Mouse (Mus musculus): ENCODE measurements around the gene Fam181b. TPM values are rescaled to one million over a fixed set of nuclear protein-coding genes. Genes with fewer than 3 reads are reported as not detected.

Gene Fam181b
- total RNA-seq (2015; ENCODE audit: low replicate concordance) (not detected in 2 replicates), total RNA-seq (2017; ENCODE audit: low replicate concordance) (not detected in 2 replicates)

DNA sequence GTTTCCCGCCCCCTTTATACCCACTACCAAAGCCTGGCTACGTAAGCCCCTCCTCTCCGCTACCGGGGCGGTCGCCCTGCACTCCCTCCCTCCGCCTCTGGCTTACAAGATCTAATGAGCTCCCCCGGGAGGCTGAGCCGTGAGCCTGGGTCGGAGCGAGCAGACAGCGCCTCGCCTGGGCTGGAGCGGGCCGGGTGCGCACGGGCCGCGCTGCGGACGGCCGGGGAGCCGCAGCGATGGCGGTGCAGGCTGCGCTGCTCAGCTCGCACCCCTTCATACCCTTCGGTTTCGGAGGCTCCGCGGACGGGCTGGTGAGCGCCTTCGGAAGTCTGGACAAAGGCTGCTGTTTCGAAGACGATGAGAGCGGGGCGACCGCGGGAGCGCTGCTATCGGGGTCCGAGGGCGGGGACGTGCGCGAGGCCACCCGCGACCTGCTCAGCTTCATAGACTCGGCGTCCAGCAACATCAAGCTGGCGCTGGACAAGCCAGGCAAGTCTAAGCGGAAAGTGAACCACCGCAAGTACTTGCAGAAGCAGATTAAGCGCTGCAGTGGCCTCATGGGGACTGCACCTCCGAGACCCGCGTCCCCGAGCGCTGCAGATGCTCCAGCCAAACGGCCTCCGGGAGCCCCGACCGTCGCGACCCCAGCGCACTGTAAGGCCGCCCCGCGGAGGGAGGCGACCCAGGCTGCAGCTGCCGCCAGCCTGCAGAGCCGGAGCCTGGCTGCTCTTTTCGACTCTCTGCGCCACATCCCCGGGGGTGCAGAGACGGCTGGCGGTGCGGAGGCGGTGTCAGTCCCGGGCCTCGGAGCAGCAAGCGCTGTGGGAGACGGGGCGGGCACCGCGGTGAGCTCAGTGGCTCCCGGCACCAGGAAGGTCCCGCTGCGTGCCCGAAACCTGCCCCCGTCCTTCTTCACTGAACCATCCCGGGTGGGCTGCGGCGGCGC is at the start of gene Fam181b:
Gene Fam181b, plus strand, starts transcription at position 81 of the 946 bp plus-strand sequence.
- ATAC-seq (replicated peaks; ENCODE audit: low FRiP score, poor library complexity, severe bottlenecking), result no peak

- ATAC-seq (replicated peaks; ENCODE audit: low FRiP score, poor library complexity, severe bottlenecking), result no peak
Measured at GRCm38 (mm10) chr7:93037763-93038471, 41.7 kb upstream of the Fam181b start.

DNA sequence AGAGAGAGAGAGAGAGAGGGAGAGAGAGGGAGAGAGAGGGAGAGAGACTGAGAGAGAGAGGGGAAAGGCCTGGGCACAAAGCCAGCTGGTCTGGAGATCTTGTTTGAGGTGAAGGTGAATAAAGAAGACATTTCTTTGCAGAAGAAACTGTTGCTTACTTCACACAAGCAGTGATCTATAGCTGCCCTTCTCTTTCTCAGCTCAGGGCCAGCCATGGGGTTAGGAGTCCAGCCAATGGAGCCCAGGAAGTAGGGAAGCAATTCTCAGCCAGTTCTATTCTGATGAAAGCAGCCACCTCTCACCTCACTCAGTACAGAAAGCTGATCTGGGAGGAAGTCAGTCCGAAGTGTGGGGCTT is 41.2 kb upstream of the Fam181b start:
- ATAC-seq (replicated peaks; ENCODE audit: low FRiP score, poor library complexity, severe bottlenecking), result no peak

DNA sequence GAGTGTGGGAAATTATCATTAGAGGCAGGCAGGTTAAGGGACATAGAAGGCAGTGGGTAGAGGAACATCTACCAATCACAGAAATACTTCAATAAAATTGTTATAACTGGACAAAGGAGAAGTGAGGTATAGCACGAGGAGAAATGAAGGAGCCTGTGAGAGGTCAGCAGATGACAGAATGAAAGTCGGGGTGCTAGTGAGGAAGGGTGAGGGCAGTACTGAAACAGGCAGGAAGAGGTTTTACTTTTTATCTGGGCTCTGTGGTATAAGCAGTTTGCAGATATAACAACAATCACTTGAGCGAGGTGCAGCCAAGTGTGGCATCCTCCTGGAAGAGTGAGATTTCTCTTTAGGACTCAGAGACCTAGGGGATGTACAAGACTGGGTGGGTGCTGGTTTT is 40.1 kb upstream of the Fam181b start:
- ATAC-seq (replicated peaks; ENCODE audit: low FRiP score, poor library complexity, severe bottlenecking), result no peak

- ATAC-seq (replicated peaks; ENCODE audit: low FRiP score, poor library complexity, severe bottlenecking), result no peak
Measured at GRCm38 (mm10) chr7:93044359-93044758, 35.3 kb upstream of the Fam181b start.

- ATAC-seq (replicated peaks; ENCODE audit: low FRiP score, poor library complexity, severe bottlenecking), result no peak
Measured at GRCm38 (mm10) chr7:93044788-93045187, 34.9 kb upstream of the Fam181b start.

- no peak for ATAC-seq (replicated peaks; ENCODE audit: low FRiP score, poor library complexity, severe bottlenecking)
Measured at GRCm38 (mm10) chr7:93060831-93061230, 18.8 kb upstream of the Fam181b start.

DNA sequence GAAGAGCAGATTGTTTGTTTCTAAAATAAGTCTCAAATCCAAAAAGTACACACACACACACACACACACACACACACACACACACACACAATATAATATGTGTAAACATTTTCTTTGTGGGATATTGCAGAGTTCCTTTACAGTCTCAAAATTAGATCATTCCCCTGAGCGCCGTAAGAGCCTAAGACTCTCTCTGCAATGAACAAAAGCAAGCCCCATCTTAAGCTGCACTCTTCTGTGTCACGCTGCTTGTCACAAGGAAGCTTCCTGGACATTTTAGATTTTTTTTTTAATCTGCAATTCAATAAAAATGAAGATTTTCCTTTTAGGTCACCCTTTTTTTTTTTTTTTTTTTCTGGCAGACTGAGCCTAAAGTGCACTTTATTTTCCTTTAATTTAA is 17.9 kb upstream of the Fam181b start:
- no peak for ATAC-seq (replicated peaks; ENCODE audit: low FRiP score, poor library complexity, severe bottlenecking)

- no peak for ATAC-seq (replicated peaks; ENCODE audit: low FRiP score, poor library complexity, severe bottlenecking)
Measured at GRCm38 (mm10) chr7:93062189-93062588, 17.5 kb upstream of the Fam181b start.

DNA sequence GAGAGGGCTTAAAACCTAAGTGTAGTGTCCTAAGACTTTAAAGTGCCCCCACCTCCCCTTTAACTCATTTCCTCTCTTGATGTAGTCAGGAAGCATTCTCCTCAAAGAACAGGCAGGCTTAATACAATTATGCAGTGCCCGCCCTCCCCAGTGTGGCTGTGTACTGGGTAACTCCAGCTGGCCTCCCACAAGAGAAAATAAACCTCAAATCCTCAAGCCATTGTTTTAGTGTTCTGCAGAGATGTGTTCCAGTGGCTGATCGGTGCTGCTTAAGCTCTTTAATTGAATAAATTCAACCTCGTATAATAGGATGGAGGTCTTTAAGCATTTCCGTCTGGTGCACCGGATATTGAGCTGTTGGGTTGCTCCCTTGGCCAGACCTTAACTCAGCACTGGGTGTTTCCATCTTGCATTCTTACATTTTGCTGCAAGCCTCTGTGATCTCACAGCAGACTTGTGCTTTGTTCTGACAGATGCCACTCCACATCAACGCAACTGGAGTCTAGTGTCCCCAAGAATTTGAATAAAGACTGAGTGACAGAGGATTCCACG is 12.1 kb upstream of the Fam181b start:
- no peak for ATAC-seq (replicated peaks; ENCODE audit: low FRiP score, poor library complexity, severe bottlenecking)

- ATAC-seq (replicated peaks; ENCODE audit: low FRiP score, poor library complexity, severe bottlenecking), result no peak
Measured at GRCm38 (mm10) chr7:93076435-93076960, 3.2 kb upstream of the Fam181b start.

- ATAC-seq (replicated peaks; ENCODE audit: low FRiP score, poor library complexity, severe bottlenecking), result no peak
Measured at GRCm38 (mm10) chr7:93079420-93079784, 263 bp upstream of the Fam181b start.

GRCm38 (mm10) chr7:93080731-93081430 is 1.2 kb downstream of the Fam181b start:
- ATAC-seq (replicated peaks; ENCODE audit: low FRiP score, poor library complexity, severe bottlenecking), result no peak

- ATAC-seq (replicated peaks; ENCODE audit: low FRiP score, poor library complexity, severe bottlenecking), result no peak
Measured at GRCm38 (mm10) chr7:93093371-93094058, 13.8 kb downstream of the Fam181b start.

GRCm38 (mm10) chr7:93095511-93095910 is 15.8 kb downstream of the Fam181b start:
- ATAC-seq (replicated peaks; ENCODE audit: low FRiP score, poor library complexity, severe bottlenecking), result no peak

DNA sequence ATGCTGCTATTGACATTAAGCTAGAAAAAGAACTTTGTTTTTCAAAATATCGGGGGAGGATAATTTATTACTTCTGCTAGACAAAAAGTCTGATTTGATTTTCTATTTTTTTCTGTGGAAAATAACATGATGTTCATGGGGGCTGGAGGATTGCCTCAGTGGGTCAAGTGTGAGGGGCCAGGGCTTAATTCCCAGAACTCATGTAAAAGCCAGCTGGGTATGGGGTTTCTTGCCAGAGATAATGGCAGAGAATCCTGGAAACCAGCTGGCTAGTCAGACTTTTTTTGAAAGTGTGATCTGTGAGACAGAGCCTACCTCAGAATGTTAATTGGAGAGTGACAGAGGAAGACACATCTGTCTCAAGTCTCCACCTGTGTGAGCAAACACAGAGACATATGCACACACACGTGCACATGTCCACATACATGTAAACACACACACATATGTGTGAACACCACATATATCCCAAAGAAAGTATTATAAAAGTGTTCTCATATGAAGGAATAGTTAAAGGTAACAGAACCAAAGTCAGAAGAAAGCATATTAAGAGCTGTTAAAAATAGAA is 25.2 kb downstream of the Fam181b start:
- ATAC-seq (replicated peaks; ENCODE audit: low FRiP score, poor library complexity, severe bottlenecking), result no peak

DNA sequence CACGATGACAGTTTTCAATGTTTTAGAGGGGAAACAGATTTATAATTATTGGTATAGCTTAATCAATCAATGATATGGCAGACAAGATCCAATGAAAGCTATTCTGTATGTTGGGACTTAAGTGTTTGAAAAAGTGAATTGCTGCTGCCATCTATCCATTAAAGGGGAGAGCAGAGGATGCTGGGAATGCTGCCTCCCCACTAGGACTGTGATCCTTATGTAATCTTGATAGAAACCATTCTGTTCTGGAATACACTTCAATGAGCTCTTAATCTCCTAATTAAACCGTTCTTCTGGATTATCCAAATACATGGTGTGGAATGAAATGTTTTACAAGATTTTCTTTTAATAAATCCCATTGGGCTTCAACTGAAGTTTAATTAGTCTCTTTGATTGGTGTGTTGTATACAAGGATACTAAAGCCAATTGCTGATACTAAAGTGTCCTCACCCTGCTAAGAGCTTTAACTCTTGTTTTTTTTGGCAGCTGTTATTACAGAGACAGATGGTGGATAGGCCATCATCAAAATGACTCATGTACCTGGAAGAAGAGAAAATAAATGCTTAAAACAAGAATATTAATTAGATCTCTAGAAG is 30.8 kb downstream of the Fam181b start:
- ATAC-seq (replicated peaks; ENCODE audit: low FRiP score, poor library complexity, severe bottlenecking), result no peak

GRCm38 (mm10) chr7:93111056-93111455 is 31.4 kb downstream of the Fam181b start:
- no peak for ATAC-seq (replicated peaks; ENCODE audit: low FRiP score, poor library complexity, severe bottlenecking)

- no peak for ATAC-seq (replicated peaks; ENCODE audit: low FRiP score, poor library complexity, severe bottlenecking)
Measured at GRCm38 (mm10) chr7:93117561-93117960, 37.9 kb downstream of the Fam181b start.

All from erythroblast, adult 5-6 weeks (primary cell).